Mouse (Mus musculus): ENCODE data around the gene Atxn10. TPM values are rescaled to one million over a fixed set of nuclear protein-coding genes. Genes with fewer than 3 reads are reported as not detected.
A peak's percentile ranks its signal among the peaks of the same experiment; 100 is the strongest.

Atxn10 gene
- total RNA-seq, 4 experiments from 2014 or later = 26.0 to 27.9 (median 27.0) TPM

DNA sequence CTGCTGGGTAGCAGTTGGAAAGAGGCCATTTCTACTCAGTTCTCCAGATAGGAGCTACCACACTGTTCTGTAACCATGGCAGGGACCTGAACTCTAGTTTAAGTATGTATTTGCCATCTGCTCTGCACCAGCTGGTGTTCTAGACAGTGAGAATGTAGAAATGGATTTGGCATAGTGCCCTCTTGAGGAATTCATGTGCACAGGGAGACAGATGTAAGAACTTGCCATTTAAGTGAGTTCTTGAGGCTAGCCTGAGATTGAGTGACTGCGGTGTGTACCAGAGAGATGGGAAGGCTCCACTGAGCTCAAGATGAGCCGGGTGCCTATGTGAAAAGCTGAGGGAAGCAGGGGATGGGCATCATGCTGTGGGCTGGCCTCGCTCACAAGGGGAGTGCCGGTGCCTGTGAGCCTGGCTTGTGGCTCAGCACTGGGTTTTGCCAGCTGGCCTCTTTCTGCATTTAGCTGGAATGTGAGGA lies 67.2 kb downstream of the Atxn10 start:
- peak in 1 of 2 experiments; percentile 8 for DNase-seq (ENCODE audit: low spot score in 2 of 2)

DNA sequence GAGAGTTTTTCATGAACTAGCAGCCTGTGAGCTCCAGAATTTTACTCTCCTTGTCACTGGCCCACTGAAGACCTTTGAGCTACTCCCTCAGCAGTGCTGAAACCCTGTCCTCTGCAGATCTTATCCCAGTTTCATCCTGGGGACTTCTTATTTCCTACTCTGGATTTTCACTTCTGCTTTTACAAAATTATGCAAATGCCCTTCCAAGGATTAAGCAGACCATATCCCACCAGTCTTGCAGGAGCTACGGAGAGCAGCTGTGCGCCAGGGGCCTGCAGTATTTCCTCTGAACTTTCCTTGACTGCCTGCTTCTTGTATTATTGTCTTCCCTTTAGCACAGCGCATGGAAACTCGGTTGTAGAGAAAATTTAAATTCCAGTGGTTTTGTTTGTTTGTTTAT lies 68.7 kb downstream of the Atxn10 start:
- DNase-seq (ENCODE audit: low spot score in 2 of 2) = no peak

DNA sequence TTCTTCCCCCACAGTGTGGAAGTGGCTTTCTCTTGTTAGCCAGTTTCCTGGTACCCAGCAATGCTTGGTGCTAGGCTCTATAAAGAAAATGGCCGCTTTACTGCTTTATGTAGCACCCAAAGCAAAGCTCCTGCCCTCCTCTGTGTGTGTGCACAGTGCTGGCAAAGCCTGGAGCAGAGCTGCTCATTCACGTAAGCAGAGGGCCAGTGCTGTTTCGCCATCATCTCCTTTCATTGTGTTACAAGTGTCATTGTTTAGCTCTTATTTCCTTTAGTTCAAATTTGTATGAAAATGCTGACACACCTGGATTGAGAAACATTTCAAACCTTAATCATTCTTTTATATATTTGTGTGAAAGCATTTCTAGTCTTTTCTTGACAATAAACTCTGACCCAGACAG lies 69.5 kb downstream of the Atxn10 start:
- no peak for DNase-seq (ENCODE audit: low spot score in 2 of 2)

DNA sequence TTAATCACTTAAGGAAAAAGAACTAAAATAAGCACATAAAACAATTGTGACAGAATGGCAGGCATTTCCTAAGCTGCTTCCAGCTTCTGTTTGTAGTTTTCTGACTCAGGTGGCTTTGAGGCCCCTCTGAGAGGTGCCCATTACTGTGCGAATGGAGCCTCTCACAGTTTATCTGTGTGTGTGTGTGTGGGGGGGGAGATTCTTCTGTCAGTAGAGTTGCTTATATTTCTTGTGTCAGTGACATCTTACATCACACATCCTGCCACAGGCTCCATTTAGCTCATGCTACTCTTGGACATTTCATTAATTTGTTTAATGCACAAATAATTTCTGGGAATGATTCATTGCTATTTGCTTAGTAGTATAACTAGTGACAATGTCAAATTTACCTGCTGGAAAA lies 70.8 kb downstream of the Atxn10 start:
- no peak for DNase-seq (ENCODE audit: low spot score in 2 of 2)

DNA sequence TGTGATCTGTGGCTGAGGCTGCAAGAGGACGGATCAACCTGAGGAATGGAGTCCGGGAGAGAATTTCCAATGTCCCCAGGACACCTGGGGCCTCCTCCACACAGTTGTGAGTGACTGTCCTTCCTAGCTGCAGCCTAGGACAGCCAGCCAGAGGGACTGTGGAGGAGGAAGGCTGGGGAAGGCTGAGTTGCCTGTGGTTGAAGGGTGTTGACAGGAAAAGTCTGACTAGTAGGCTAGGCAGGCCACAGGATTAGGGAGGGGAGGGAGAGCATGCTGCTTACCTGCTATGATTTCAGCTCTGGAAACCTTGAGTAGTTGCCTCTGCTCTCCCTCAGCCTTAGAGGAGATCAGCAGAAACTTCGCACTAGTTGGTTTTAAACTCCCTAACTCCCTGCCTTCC lies 71.3 kb downstream of the Atxn10 start:
- no peak for DNase-seq (ENCODE audit: low spot score in 2 of 2)

DNA sequence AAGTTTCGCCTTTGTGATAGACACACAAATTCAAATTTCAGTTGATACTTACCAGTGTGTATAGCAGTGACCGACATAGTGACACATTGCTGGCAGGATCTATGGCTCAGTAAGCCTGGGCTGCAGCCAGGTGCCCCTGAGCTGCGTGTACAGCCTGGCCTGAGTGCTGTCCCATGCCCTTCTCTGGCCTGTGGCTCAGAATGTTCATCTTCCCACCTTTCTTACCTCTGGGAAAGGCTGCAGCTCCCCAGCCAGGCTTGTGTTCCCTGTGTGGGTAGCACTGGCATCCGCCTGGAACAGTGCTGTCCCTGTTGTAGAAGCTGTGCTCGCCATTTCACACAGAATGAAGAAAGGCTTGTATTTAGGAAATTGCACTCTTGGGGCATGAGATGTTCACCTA lies 72.7 kb downstream of the Atxn10 start:
- no peak for DNase-seq (ENCODE audit: low spot score in 2 of 2)

DNA sequence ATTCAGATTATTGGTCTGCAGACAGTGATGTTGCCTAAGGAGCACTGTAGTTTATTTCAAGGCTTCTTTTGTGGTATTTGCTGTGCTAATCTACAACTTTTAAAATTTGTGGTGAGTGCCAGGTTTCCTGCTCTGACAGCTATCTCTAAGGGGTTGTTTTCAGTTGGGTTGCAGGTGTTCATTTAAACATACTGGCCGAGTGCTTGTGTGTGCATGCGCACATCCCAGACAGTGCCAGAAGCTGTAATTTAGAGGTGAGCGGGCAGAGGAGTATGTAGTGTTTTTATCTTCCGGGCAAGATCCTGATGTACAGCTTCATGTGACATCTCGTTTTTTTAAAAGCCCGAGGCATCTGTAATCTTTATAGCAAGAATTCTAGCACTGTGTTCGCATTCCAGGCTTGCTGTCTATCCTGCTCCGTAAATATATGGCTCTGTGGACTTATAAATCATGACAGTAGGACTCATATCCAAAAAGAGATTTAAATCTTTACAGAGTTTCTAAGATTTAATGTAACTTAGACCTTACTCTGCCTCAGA lies 73.3 kb downstream of the Atxn10 start:
- no peak for DNase-seq (ENCODE audit: low spot score in 2 of 2)

DNA sequence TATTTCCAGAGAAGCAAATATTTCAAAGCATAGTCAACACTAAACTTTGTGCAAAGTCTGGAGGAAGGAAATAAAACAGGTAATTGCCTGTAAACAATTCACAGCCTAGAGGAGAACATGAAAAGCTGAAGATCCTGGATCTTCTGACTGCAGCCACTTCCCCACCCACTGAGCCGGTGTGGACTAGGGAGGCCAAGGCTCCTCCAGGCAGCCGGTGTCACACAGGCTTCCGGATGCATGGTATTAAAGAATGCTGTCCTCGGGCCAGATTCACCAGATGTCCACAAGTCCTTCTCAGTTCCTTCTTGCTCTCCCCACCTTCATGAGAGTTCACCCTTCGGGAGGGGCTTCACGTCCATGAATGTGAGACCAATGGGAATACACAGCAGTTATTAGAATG lies 73.8 kb downstream of the Atxn10 start:
- no peak for DNase-seq (ENCODE audit: low spot score in 2 of 2)

DNA sequence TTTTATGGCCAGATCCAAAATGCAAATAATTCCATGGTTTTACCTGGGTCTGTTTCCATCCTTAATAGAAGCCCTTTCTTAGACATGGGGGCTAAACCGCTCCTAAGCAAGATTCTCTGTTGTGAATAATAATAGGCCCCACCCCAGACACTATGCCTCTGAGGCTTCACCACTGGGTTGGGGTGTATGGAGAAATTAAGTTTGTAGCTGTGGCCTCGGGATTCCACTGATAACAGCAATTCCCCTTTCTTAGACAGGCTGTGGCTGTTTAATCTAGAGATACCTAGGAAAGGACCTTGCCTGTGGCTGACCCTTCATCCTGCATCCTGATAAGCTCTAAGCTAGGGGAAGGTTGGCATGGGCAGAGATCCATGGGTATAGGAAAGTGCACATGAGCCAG lies 78.6 kb downstream of the Atxn10 start:
- DNase-seq (ENCODE audit: low spot score in 2 of 2) = no peak

DNA sequence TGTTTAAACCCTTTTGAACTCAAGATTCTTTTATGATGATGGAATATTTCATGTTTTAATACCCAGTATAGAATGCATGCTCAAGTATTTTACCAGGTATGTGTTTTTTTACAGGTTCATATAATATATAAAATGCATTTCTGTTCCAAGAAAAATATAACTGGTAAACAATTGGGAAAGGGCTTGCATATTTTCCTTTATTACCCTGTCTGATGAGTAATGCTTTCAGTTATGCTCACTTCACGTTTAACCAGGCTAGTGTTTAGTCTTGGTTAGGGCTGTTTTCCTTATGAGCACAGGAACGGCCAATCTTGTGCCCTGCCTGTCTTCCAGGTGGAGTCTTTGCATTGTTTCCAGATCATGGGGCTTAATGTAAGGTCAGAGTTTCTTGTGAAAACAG lies 84.6 kb downstream of the Atxn10 start:
- no peak for DNase-seq (ENCODE audit: low spot score in 2 of 2)

DNA sequence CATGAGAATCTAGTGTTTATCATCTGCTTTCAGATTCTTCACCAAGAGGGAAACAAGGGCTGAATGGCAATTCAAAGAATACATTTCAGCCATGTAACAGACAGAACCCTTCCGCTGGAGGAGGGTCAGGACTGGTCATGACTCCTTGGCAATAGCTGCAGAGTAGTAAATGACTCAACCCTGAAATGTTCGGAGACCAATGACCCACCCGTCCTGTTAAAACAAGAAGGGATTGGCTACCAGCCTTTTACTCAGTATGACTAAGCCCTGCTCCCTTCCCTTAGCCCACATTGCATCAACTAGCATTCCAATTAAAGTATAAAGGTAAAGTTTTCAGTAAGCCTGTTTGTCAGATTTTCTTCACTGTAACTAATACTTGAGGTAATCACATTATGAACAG lies 88.2 kb downstream of the Atxn10 start:
- DNase-seq (ENCODE audit: low spot score in 2 of 2) = no peak

DNA sequence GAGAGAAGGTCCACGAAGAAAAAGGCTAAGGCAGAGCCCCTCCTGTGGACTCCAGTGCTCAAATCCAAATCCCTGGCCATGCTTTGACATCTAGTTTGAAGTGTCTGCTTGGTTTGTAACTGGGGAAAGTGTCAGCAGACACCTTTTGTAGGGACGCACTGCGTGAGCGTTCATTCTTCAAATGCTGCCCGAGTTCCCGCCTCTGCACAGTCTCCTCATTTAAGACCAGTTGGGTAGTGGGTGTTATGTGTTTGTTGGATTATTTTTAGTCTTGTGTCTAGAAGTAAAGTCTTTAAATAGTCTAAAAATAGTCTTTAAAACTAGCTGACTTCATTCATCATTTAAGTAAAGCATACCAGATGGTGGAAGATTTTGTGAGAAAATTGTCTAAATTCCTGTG lies 92.1 kb downstream of the Atxn10 start:
- DNase-seq (ENCODE audit: low spot score in 2 of 2) = no peak

DNA sequence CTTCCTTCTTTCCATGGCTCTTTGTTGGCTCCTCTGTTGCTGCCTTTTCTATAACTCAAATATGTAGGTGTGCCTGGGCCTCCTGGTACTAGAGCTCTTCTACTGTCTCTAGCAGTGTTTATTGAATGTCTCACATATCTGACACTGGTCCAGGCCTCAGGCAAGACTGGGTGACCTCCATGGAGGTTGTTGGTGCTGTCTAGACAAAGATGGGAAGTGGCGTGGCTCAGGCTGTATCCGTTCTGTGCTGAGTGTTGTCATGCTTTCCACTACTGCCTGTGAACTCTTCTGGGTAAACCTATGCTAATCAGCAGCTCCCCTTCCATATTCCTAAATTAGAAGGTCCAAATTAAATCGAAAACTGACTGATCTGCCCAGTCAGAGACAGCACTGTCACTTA lies 106.5 kb downstream of the Atxn10 start:
- DNase-seq (ENCODE audit: low spot score in 2 of 2) = no peak

DNA sequence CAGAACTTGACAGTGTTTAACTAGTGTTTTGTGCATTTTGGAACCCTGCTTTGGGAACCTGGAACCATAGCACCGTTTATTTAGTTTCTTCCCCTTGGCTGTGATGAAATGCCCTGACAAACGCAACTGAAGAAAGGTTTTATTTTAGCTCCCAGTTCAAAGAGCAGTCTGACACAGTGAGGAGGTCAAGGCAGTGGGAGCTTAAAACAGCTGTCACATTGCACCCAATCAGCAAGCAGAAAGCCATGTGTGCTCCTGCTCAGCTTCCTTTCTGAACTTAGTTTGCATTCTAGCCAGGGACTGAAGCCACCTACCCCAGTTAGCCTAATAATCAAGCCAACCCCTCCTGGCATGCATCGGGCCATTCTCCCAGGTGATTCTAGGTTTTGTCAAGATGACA lies 110.6 kb downstream of the Atxn10 start:
- DNase-seq (ENCODE audit: low spot score in 2 of 2) = no peak

DNA sequence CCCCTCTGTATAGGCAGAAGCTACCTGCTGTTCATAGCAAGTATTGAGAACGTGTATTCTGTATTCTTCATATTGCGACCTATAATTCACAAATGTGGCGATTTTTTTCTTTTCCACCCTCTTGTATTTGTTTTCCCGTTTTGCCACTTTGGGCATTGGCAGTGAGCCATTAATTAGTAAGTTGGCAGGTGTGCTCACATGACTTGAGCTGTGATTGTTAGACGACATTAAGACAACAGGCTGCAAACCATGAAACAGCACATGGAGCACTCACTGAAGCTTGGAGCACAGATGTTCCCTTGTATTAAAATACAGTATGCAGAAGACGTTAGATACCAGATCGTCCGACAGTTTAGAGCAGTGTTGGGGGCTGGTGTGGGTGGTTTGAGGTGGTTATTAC lies 120.8 kb downstream of the Atxn10 start:
- DNase-seq (ENCODE audit: low spot score in 2 of 2) = no peak

DNA sequence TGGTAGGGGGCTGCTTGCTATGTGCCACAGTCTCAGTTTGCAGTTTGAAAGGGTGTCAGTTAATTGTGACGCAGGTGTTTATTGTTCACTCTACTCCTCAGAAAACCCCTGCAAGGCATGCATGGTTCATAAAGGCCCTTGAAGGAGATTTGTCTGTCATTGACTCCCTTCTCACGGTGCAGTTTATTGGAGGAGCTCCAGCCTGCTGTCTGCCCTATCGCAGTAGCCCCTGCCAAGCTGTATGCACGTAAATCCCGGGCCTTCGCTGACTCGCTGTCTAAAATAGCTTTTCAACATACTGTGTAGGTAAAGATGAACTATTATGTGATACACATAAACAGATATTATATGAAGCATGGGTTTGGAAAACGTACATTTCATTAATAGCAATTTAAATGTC lies 121.8 kb downstream of the Atxn10 start:
- no peak for DNase-seq (ENCODE audit: low spot score in 2 of 2)

DNA sequence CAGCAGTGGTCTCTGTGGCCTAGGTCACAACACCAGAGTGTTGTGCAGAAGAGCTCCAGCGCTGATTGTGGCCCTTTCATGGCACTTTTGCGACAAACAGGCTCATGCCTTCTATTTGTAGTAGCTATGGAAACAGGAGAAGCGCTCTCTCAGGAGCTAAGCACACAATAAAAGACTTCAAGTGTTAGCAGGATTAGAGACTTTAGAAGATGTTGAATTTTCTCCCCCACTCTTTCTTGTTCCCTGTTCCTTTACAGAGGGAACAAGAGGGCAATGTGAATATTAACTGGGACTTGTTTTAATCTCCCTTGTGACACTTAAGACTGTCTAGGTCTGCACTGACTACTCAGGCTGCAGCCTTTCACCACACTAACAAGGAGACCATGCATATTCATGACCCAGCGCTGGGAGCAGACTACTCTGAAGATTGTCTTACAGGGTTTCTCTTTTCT lies 122.6 kb downstream of the Atxn10 start:
- no peak for DNase-seq (ENCODE audit: low spot score in 2 of 2)

DNA sequence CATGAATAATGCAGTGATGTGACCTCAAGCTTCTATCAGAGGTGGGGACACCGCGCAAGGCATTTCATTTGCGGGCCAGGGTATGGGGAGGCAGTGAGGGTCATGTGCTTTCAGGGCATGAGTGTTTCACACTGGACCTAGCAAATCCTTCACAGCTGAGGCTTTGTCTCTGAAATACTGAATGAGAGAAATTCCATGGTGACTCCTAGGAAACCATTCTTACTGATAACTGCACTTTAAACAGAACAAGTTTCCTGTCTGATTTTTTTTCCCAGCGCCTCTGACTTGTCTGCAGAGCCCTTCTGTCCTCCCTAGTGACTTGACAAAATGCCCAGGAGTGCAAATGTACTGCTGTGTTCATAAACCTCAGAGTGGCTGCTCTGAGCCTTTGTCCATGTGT lies 125.5 kb downstream of the Atxn10 start:
- no peak for DNase-seq (ENCODE audit: low spot score in 2 of 2)

DNA sequence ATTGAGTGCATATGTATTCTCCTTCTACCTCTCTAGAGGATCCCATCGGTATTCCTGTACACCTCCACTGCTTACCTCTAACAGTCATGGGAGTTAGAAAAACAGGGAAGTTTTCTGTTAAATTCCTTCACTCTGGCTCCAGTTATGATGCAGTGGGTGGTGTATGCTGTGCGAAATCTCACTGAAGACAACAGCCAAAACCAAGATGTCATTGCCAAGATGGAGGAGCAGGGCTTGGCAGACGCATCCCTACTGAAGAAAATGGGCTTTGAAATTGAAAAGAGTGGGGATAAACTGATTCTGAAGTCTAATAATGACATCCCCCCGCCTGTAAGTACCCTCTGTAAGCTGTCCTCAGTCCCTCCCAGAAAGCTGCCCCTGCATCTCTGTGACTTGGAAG lies 126.1 kb downstream of the Atxn10 start:
- no peak for DNase-seq (ENCODE audit: low spot score in 2 of 2)

DNA sequence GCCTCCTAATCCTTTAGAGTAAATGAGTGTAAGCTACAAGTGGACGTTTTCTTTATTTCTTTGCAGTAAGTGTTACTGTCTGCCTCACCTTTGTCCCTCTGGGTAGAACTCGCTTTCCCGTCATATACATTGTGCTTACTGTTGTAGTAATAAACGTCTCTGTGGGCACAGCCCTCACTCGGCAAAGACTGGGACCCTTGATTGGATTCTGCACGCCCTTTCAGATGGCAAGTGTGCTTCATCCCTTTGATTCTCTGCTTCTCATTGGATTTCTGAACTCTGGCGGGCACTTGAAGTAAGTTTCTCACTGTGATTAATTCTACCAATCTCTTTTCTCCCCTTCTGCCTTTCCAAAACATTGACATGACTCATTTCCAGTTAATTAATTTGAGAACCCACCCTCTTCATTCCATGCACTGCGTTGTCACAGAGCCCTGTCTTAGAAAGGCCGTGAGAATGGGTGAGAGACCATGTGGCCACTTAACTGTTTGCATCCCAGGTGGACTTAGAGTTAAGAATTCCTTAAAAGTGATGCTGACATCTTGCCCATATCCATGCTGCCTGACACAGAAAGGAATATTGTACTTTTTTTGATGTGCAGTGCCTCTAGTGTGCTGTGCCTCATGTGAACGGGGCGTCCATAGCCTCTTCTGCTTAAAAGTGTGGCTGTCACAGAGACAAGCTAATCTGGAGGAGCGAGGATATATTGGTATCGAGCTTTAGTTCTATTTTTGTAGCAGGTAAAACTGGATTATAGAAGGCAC lies 127.2 kb downstream of the Atxn10 start:
- DNase-seq (ENCODE audit: low spot score in 2 of 2) = no peak

DNA sequence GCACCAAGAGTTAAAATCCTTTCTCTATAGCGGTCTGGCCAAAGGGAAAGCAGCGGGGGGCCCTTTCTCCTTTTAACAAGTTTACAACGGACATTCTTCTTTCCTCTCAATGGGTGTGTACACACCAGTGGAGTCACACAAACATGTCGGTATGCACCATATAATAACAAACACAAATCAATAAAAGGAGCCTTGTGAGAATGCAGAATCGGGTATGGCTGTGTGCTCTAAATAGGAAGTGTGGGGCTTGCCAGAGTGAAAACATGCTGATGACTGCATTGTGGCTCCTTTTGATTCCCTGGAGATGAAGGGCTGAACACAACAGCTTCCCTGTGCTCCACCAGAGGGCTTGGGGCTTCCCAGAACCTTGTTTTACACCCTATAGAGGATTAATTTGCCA lies 128.1 kb downstream of the Atxn10 start:
- DNase-seq (ENCODE audit: low spot score in 2 of 2) = no peak

DNA sequence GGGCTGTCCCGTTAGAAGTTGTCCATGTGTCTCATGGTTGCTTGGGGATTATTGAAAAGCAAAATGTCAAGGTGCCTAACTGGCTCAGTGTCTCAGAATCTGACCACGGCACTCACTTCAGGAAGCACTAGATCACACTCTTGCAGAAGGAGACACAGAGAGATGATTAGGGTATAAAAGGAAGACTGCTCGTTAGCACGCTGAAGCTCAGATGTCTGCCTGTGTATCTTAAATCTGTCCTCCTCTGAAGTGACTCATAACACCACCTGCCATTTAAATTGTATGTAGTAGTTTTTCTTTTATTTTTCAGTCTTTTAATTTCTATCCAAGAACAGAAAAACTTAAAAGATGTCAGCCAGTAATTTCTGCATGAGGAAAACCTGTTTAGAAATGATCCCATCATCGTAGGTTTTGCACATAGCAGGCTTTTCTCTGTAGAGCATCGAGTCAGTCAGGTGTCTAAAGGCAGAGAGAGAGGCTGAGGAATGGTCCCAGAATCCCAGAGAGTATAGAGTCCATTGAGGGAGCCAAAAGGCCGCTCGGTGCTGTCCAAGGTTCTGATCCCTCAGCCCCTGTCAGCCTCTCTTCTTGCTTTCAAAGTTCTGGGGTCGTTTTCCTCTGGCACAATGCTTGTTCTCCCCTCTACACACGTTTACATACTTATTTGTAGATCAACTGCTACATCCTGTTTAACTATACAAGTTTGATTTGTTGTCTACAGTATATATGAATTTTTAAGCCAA lies 128.9 kb downstream of the Atxn10 start:
- no peak for DNase-seq (ENCODE audit: low spot score in 2 of 2)

Measured in gastrocnemius, adult 8-10 months (tissue).